Mouse (Mus musculus) kidney, postnatal 0 days (tissue): ENCODE measurements at regions not wholly inside any gene's neighbourhood (a gene's known extent, or its start where the extent isn't known, plus 50 kb on each side); places are given as distances from the start of the nearest gene placed in this dataset.
A peak's percentile ranks its signal among the peaks of the same experiment; 100 is the strongest.

Source experiments
- ATAC-seq: fragments of 200-750 bp; cut with Nextera tagmentation; replicated peaks from 2 replicates; pipeline ENCODE4 v1.8.0; 2017; ENCODE audit warnings: low read depth, moderate number of reproducible peaks, moderate TSS enrichment, moderate library complexity; ENCODE audit not compliant: low FRiP score
- DNase-seq: peaks from one replicate; pipeline ENCODE4 v3.0.0-alpha.2; 2016; ENCODE audit warnings: low spot score
- H3K27ac ChIP-seq: fragments of 300-500 bp; sonication (generic); 2 replicates; pipeline ENCODE4 v1.5.1; 2014; ENCODE audit warnings: mild to moderate bottlenecking
- H3K27me3 ChIP-seq: fragments of 300-500 bp; sonication (generic); 2 replicates; pipeline ENCODE4 v1.6.1; 2014; ENCODE audit warnings: low read length, mixed read lengths; ENCODE audit not compliant: insufficient read depth
- H3K36me3 ChIP-seq: fragments of 300-500 bp; sonication (generic); 2 replicates; pipeline ENCODE4 v1.6.1; 2014; ENCODE audit warnings: low read length, mixed read lengths; ENCODE audit not compliant: insufficient read depth
- H3K4me1 ChIP-seq: fragments of 300-500 bp; sonication (generic); replicated peaks from 2 replicates; pipeline ENCODE4 v1.6.1; 2014; ENCODE audit warnings: antibody characterized with exemption, low read length, mixed read lengths; ENCODE audit not compliant: insufficient read depth
- H3K4me2 ChIP-seq: fragments of 300-500 bp; sonication (generic); 2 replicates; pipeline ENCODE4 v1.6.1; 2014; ENCODE audit warnings: mild to moderate bottlenecking, low read length, moderate library complexity, mixed read lengths
- H3K4me3 ChIP-seq: fragments of 300-500 bp; sonication (generic); replicated peaks from 2 replicates; pipeline ENCODE4 v1.5.1; 2014; ENCODE audit warnings: low read depth, low read length
- H3K9ac ChIP-seq: fragments of 300-500 bp; sonication (generic); 2 replicates; pipeline ENCODE4 v1.6.1; 2014; ENCODE audit warnings: low read depth, low read length
- H3K9me3 ChIP-seq: fragments of 300-500 bp; sonication (generic); replicated peaks from 2 replicates; pipeline ENCODE4 v1.6.1; 2016; ENCODE audit warnings: low read length, inconsistent platforms, mixed read lengths
- CTCF ChIP-seq: IDR thresholded peaks from 2 replicates; pipeline ENCODE4 v1.5.1; 2016; ENCODE audit warnings: antibody characterized with exemption, low read depth, mild to moderate bottlenecking, moderate library complexity
- WGBS: fragments of 180-500 bp; shearing (Covaris S2); extraction: QIAGEN DNeasy Blood & Tissue Kit; methylation state at CpG from one replicate; pipeline ENCODE4 v1.1.7; 2014; 5-methylcytosine and 5-hydroxymethylcytosine counted together

DNA sequence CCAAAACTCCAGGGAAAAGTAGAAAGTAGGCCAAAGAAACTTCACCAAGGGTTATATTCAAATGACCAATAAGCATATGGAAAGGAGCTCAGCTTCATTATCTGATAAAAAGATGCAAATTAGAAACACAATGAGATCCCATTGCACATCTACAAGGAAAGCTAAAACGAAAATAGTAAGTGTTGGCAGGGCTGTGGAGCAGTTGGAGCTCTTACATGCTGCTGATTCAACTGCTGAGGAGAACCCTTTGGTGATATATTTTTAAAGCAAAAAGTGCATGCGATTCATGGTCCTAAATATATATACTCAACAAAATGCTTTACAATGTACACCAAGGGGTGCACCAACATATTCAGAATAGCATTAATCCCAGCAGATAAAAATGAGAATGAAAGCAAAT is 218.5 kb upstream of the Gria1 start:
- no peak overlapping the region for H3K4me3 ChIP-seq
- H3K27me3 ChIP-seq = no peaks in the 10 kb centered on the region
- TF ChIP-seq CTCF = no peak
- H3K9ac ChIP-seq = no peak overlapping the region
- no peak for ATAC-seq
- H3K27ac ChIP-seq = no peak overlapping the region
- H3K4me1 ChIP-seq = no peaks in the 10 kb centered on the region
- WGBS = 73% methylated on average over 2 of the region's 2 CpGs
- H3K36me3 ChIP-seq = no peaks in the 10 kb centered on the region
- no peak for DNase-seq
- H3K4me2 ChIP-seq = no peak overlapping the region
- no peaks in the 10 kb centered on the region for H3K9me3 ChIP-seq

DNA sequence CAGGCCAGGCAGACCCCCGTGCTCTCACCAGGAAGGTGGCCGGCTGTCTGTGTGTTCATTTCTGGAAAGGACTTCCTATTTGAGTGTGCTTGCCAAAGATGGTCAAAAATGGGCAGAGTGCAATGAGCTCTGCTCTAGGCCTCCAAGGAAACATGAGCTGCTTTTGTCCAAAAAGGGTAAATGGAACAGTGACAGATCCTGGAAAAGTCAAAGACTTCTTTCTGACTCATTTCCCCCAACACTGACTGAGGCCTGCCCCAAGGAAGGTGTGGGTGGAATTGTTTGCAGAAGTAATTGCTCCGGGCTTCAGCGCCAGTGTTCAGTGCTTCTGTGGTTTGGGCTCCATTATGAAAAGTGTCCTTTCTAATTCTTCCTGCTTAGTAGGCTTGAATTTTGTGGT is 203.9 kb upstream of the Gria1 start:
- no peak for TF ChIP-seq CTCF
- DNase-seq = no peak
- 83% methylated on average over 4 of the region's 4 CpGs for WGBS
- H3K27me3 ChIP-seq = no peaks in the 10 kb centered on the region
- ATAC-seq = no peak
- no peaks in the 10 kb centered on the region for H3K36me3 ChIP-seq
- H3K4me3 ChIP-seq = no peak overlapping the region
- H3K27ac ChIP-seq = no peak overlapping the region
- no peak overlapping the region for H3K9ac ChIP-seq
- H3K9me3 ChIP-seq = no peaks in the 10 kb centered on the region
- no peaks in the 10 kb centered on the region for H3K4me1 ChIP-seq
- no peak overlapping the region for H3K4me2 ChIP-seq

DNA sequence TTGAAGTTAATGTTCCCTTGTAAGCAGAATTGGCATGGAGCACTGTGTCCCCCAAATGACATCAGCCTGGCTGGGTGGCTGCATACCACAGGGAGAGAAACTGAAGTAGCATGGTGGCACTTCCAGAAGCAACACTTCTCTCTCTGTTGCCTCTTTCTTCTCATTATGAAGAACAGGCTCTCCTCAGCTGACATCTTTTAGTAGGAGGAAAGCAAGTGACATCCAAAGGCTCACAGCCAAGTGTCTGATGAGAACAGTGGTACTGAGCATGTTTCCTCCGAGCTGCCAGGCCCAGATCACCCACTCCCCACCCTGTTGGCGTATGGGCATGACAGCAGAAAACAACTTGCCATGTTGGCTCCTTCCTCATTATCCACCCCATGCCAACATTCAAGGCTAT is 201.0 kb upstream of the Gria1 start:
- H3K9me3 ChIP-seq = no peaks in the 10 kb centered on the region
- no peaks in the 10 kb centered on the region for H3K36me3 ChIP-seq
- no peak overlapping the region for H3K27ac ChIP-seq
- DNase-seq (no peak), ATAC-seq (no peak)
- H3K4me3 ChIP-seq = no peak overlapping the region
- no peaks in the 10 kb centered on the region for H3K4me1 ChIP-seq
- no peak overlapping the region for H3K4me2 ChIP-seq
- H3K9ac ChIP-seq = no peak overlapping the region
- WGBS = 86% methylated on average over 2 of the region's 2 CpGs
- H3K27me3 ChIP-seq = no peaks in the 10 kb centered on the region
- TF ChIP-seq CTCF = no peak

DNA sequence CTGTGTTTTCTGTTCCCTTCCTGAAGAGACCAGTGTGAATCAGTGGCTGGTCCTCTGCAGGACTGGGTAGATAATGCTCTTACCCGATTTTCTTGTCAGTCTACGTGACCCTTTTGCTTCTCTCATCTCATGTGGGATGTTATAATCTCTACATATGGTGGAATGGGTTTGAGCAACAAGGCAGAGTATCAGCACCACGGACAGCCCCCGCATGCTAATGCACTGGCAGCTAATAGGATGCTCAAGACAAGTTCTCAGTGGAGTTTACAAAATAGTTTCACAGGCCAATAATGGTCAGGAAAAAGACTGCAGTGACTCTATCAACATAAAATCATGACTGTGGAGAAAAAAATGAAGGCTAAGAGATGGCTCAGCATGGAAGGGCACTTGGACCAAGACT is 199.1 kb upstream of the Gria1 start:
- H3K36me3 ChIP-seq = no peaks in the 10 kb centered on the region
- no peak overlapping the region for H3K27ac ChIP-seq
- 47% methylated on average over 4 of the region's 4 CpGs for WGBS
- ATAC-seq (no peak), DNase-seq (peak; percentile 73)
- no peak overlapping the region for H3K4me3 ChIP-seq
- H3K9ac ChIP-seq = no peak overlapping the region
- no peak overlapping the region for H3K4me2 ChIP-seq
- H3K9me3 ChIP-seq = no peaks in the 10 kb centered on the region
- no peaks in the 10 kb centered on the region for H3K27me3 ChIP-seq
- no peaks in the 10 kb centered on the region for H3K4me1 ChIP-seq
- no peak for TF ChIP-seq CTCF

DNA sequence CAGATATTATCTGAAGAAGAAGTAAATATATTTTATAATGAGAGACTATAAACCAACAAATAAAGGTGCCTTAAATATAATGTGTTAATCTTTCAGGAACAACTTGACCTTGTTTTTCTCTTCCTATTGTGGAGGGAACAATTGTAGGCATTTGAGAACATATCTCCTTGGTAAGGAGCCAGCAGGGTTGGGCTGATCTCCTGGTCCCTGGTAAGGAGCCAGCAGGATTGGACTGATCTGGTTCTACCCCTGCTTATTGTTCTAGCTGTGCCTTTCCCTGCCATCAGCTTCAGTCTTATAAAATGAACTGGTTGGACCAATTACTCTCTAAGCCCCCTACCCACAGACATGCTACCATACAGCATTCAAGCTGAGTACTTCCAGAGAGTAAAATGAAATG is 187.7 kb upstream of the Gria1 start:
- no peak overlapping the region for H3K4me2 ChIP-seq
- H3K4me3 ChIP-seq = no peak overlapping the region
- H3K4me1 ChIP-seq = no peaks in the 10 kb centered on the region
- H3K36me3 ChIP-seq = no peaks in the 10 kb centered on the region
- H3K9ac ChIP-seq = no peak overlapping the region
- no peak overlapping the region for H3K27ac ChIP-seq
- H3K9me3 ChIP-seq = no peaks in the 10 kb centered on the region
- no peaks in the 10 kb centered on the region for H3K27me3 ChIP-seq
- no peak for ATAC-seq
- no peak for DNase-seq
- no peak for TF ChIP-seq CTCF

DNA sequence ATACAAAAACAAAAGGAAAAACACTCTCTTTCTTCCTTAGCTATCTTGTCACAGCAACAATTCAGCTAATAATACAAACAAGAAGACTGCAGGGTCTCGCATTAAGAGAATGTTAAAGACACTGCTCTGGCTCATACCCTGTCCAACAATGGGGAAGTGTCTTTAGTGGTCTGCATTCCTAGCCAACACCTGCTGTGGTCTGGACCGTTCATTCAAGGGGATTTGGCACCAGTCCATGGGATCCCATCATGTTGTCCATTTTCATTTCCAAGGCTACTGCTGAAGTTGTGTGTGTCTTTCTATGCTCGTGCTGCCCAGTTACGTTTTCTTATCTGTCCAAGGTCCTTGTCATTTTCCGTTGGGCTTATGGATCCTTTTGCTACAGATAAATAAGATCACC is 183.7 kb upstream of the Gria1 start:
- H3K36me3 ChIP-seq = no peaks in the 10 kb centered on the region
- no peak for DNase-seq
- no peak for TF ChIP-seq CTCF
- no peak overlapping the region for H3K4me2 ChIP-seq
- ATAC-seq = no peak
- no peaks in the 10 kb centered on the region for H3K4me1 ChIP-seq
- WGBS = 87% methylated on average over 5 of the region's 5 CpGs
- no peaks in the 10 kb centered on the region for H3K9me3 ChIP-seq
- no peak overlapping the region for H3K9ac ChIP-seq
- H3K27me3 ChIP-seq = no peaks in the 10 kb centered on the region
- no peak overlapping the region for H3K27ac ChIP-seq
- no peak overlapping the region for H3K4me3 ChIP-seq

DNA sequence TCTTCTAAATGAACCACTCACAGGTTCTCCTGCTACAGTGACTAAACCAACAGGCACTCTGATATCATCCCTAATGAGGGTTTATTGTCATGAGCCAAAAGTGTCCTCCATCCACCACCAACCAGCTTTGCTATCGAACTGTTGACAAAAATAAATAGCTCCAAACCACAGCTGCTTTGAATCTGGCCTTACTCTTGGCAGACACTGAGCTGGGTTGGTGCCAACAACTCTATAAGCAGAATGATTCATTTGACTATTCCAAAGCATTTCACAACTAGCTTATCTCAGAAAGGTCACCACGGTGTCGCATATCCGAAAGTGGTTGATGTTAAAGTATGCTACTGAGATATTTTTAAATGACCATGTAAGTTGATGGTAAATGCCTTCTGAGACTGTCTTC is 148.5 kb upstream of the Gria1 start:
- DNase-seq (peak; percentile 82), ATAC-seq (no peak)
- no peak overlapping the region for H3K4me3 ChIP-seq
- no peaks in the 10 kb centered on the region for H3K36me3 ChIP-seq
- H3K9me3 ChIP-seq = no peaks in the 10 kb centered on the region
- no peak for TF ChIP-seq CTCF
- H3K27ac ChIP-seq = no peak overlapping the region
- no peak overlapping the region for H3K9ac ChIP-seq
- H3K4me1 ChIP-seq = no peaks in the 10 kb centered on the region
- H3K4me2 ChIP-seq = no peak overlapping the region
- 55% methylated on average over 4 of the region's 4 CpGs for WGBS
- no peaks in the 10 kb centered on the region for H3K27me3 ChIP-seq
